Mouse (Mus musculus): ENCODE results near the gene Epb41l4b. TPM values are rescaled to one million over a fixed set of nuclear protein-coding genes. Genes with fewer than 3 reads are reported as not detected.

Epb41l4b gene
- polyA plus RNA-seq, 1 experiment from 2014 or later = 47.7 TPM

DNA sequence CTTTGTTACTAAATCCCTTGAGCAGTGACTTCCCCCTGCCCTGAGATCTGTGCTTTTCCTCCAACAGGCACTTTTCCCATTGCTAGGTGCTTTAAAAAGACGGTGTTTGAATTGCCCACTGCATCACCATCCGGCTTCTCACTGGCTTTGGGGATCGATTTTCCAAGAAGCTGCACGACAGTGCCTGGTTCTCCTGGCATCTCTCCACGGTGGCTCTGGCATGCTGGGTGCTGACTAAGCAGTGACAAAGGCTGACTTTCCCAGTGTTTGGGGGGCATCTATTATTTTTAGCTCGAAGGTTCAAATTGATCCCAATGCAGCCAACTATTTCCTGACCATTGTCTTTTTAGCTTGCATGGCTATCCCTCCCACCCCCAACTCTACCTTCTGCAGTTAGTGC, 94.7 kb downstream of the Epb41l4b start:
- no peaks in the 10 kb centered on the region for H3K36me3 ChIP-seq (ENCODE audit: control insufficient read depth, insufficient read depth)
- no peak for TF ChIP-seq CTCF (IDR thresholded peaks at IDR 0.05; ENCODE audit: low read depth)
- H3K4me3 ChIP-seq (ENCODE audit: low read depth, low read length) = no peak overlapping the region
- H3K4me1 ChIP-seq (replicated peaks; ENCODE audit: control insufficient read depth, insufficient read depth, low read length) = no peaks in the 10 kb centered on the region
- no peaks in the 10 kb centered on the region for H3K27me3 ChIP-seq (replicated peaks; ENCODE audit: control insufficient read depth, insufficient read depth, low read length)
- no peaks in the 10 kb centered on the region for H3K9me3 ChIP-seq (ENCODE audit: control insufficient read depth)
- 67% methylated on average over 6 of the region's 6 CpGs for WGBS
- no peak overlapping the region for H3K9ac ChIP-seq (ENCODE audit: low read depth, low read length)
- H3K27ac ChIP-seq (ENCODE audit: low read depth, low read length) = no peak overlapping the region
- ATAC-seq = no peak
- no peak overlapping the region for H3K4me2 ChIP-seq (replicated peaks; ENCODE audit: low read depth)

DNA sequence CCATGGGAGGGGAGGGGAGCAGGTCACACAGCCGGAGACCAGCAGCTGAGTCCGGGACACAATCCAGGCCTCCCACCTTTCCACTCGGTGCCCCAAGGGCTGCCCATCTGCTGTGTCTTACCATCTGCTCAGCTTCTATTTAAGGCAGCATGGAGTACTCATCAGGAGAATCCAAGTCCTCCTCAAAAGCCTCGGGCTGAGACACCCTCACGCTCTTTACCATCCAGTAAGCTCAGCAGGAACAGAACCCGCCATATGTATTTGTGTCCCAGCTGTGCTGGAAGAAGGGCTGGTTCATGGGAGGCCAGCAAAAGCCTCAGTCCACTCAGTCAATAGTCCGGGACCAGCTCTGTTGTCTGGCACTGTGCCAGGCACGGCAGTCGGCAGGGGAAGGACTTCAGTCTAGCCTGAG, 97.1 kb downstream of the Epb41l4b start:
- no peak overlapping the region for H3K9ac ChIP-seq (ENCODE audit: low read depth, low read length)
- no peaks in the 10 kb centered on the region for H3K27me3 ChIP-seq (replicated peaks; ENCODE audit: control insufficient read depth, insufficient read depth, low read length)
- H3K27ac ChIP-seq (ENCODE audit: low read depth, low read length) = no peak overlapping the region
- no peak for ATAC-seq
- no peaks in the 10 kb centered on the region for H3K4me1 ChIP-seq (replicated peaks; ENCODE audit: control insufficient read depth, insufficient read depth, low read length)
- no peak for TF ChIP-seq CTCF (IDR thresholded peaks at IDR 0.05; ENCODE audit: low read depth)
- H3K4me3 ChIP-seq (ENCODE audit: low read depth, low read length) = no peak overlapping the region
- 62% methylated on average over 9 of the region's 9 CpGs for WGBS
- H3K4me2 ChIP-seq (replicated peaks; ENCODE audit: low read depth) = no peak overlapping the region
- H3K9me3 ChIP-seq (ENCODE audit: control insufficient read depth) = no peaks in the 10 kb centered on the region
- H3K36me3 ChIP-seq (ENCODE audit: control insufficient read depth, insufficient read depth) = no peaks in the 10 kb centered on the region

DNA sequence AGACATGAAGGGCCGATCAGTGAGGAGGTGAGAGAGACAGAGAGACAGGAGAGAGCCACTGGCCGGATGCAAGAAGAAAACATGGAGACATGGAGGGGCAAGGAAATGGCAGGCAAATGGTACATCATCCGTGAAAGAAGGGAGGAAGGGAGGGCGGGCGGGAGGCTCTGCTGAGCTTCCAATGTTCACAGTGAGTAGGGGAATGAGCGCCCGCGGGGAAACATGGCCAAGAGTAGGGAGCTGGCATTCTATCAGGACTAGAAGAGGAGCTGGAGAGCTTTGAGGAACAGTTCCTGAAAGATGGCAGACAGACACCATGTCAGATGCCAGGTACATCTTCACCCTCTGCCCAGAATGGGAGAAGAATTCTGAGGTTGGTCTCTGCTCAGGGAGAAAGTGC, 99.6 kb downstream of the Epb41l4b start:
- Histone ChIP-seq H3K9ac (ENCODE audit: low read depth, low read length) (no peak overlapping the region), H3K4me3 (ENCODE audit: low read depth, low read length) (no peak overlapping the region), H3K4me2 (replicated peaks; ENCODE audit: low read depth) (no peak overlapping the region), H3K27me3 (replicated peaks; ENCODE audit: control insufficient read depth, insufficient read depth, low read length) (no peaks in the 10 kb centered on the region), H3K4me1 (replicated peaks; ENCODE audit: control insufficient read depth, insufficient read depth, low read length) (no peaks in the 10 kb centered on the region), H3K36me3 (ENCODE audit: control insufficient read depth, insufficient read depth) (no peaks in the 10 kb centered on the region), H3K27ac (ENCODE audit: low read depth, low read length) (no peak overlapping the region), H3K9me3 (ENCODE audit: control insufficient read depth) (no peaks in the 10 kb centered on the region)
- 89% methylated on average over 8 of the region's 8 CpGs for WGBS
- ATAC-seq = no peak
- TF ChIP-seq CTCF (IDR thresholded peaks at IDR 0.05; ENCODE audit: low read depth) = no peak

DNA sequence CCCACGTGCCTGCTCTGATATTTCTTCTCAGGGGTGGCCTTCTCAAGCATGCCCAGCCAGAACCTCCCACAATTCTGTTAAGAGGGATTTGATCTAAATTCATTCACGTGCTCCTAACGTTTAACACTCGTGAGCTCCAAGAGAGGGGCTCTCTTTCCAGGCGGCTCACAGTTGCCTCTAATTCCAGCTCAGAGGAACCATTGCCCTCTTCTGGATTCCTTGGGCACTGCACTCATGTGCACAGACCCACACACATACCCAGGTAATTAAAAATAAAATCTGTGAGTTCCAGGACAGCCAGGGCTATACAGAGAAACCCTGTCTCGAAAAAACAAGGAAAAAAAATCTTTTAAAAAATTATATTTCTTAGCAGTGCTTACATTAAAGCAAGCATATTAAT, 101.6 kb downstream of the Epb41l4b start:
- Histone ChIP-seq H3K9me3 (ENCODE audit: control insufficient read depth) (no peaks in the 10 kb centered on the region), H3K27me3 (replicated peaks; ENCODE audit: control insufficient read depth, insufficient read depth, low read length) (0 out of 2 replicates have a peak, but pooled peaks cover 4% of the 10 kb centered on the region), H3K36me3 (ENCODE audit: control insufficient read depth, insufficient read depth) (no peaks in the 10 kb centered on the region), H3K4me2 (replicated peaks; ENCODE audit: low read depth) (no peak overlapping the region), H3K4me1 (replicated peaks; ENCODE audit: control insufficient read depth, insufficient read depth, low read length) (no peaks in the 10 kb centered on the region), H3K4me3 (ENCODE audit: low read depth, low read length) (no peak overlapping the region), H3K27ac (ENCODE audit: low read depth, low read length) (no peak overlapping the region), H3K9ac (ENCODE audit: low read depth, low read length) (no peak overlapping the region)
- WGBS = 89% methylated on average over 6 of the region's 6 CpGs
- 0 out of 2 replicates have a peak, but pooled peaks have one; percentile 16 for TF ChIP-seq CTCF (IDR thresholded peaks at IDR 0.05; ENCODE audit: low read depth)
- ATAC-seq = no peak

DNA sequence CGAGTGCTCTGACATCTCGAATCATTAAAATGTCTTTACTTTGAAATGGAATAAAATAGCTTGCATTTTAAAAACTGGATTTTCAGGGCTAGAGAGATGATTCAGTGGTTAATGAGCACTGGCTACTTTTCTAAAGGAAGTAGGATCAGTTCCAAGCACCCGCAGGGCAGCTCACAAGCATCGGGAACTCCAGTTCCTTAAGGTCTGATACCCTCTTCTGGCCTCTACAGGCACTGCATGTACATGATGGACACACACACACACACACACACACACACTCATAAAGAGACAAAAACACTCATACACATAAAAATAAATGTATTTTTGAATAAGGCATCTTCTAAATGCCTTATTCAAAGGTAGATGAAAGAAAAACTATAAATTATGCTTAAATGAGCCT, 102.0 kb downstream of the Epb41l4b start:
- no peak overlapping the region for H3K9ac ChIP-seq (ENCODE audit: low read depth, low read length)
- WGBS = 96% methylated on average over 4 of the region's 4 CpGs
- no peaks in the 10 kb centered on the region for H3K9me3 ChIP-seq (ENCODE audit: control insufficient read depth)
- no peak for ATAC-seq
- no peak overlapping the region for H3K4me3 ChIP-seq (ENCODE audit: low read depth, low read length)
- 0 out of 2 replicates have a peak, but pooled peaks cover 4% of the 10 kb centered on the region for H3K27me3 ChIP-seq (replicated peaks; ENCODE audit: control insufficient read depth, insufficient read depth, low read length)
- TF ChIP-seq CTCF (IDR thresholded peaks at IDR 0.05; ENCODE audit: low read depth) = no peak
- H3K36me3 ChIP-seq (ENCODE audit: control insufficient read depth, insufficient read depth) = no peaks in the 10 kb centered on the region
- H3K4me2 ChIP-seq (replicated peaks; ENCODE audit: low read depth) = no peak overlapping the region
- H3K4me1 ChIP-seq (replicated peaks; ENCODE audit: control insufficient read depth, insufficient read depth, low read length) = no peaks in the 10 kb centered on the region
- no peak overlapping the region for H3K27ac ChIP-seq (ENCODE audit: low read depth, low read length)

DNA sequence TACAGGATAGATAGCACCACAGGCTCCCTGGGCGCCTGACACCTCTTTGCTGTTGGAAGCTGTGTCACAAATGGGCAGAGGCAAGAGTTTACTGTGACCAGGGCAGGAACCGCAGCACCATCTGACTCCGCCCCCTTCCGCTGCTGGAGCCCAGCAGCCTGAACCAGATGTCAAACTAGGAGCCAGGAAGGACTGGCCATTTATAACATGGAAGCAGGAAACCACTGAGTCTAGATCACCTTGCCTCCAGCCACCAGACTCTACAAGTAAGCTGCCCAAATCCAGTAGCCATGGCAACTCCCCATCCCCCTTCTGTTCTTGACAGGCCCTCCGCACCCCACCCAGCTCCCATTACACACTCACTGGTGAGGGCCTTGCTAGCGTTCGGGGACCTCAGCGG, 102.8 kb downstream of the Epb41l4b start:
- H3K4me2 ChIP-seq (replicated peaks; ENCODE audit: low read depth) = no peak overlapping the region
- H3K9ac ChIP-seq (ENCODE audit: low read depth, low read length) = no peak overlapping the region
- 0 out of 2 replicates have a peak, but pooled peaks cover 4% of the 10 kb centered on the region for H3K27me3 ChIP-seq (replicated peaks; ENCODE audit: control insufficient read depth, insufficient read depth, low read length)
- no peaks in the 10 kb centered on the region for H3K9me3 ChIP-seq (ENCODE audit: control insufficient read depth)
- 81% methylated on average over 8 of the region's 8 CpGs for WGBS
- H3K36me3 ChIP-seq (ENCODE audit: control insufficient read depth, insufficient read depth) = no peaks in the 10 kb centered on the region
- no peaks in the 10 kb centered on the region for H3K4me1 ChIP-seq (replicated peaks; ENCODE audit: control insufficient read depth, insufficient read depth, low read length)
- no peak for ATAC-seq
- H3K4me3 ChIP-seq (ENCODE audit: low read depth, low read length) = no peak overlapping the region
- no peak for TF ChIP-seq CTCF (IDR thresholded peaks at IDR 0.05; ENCODE audit: low read depth)
- no peak overlapping the region; the same call in 1 of the 2 replicates for H3K27ac ChIP-seq (ENCODE audit: low read depth, low read length)

All from intestine, postnatal 0 days (tissue).